Mouse (Mus musculus): ENCODE data around the gene Ddr1. TPM values are rescaled to one million over a fixed set of nuclear protein-coding genes. Genes with fewer than 3 reads are reported as not detected.

Ddr1 gene
- polyA plus RNA-seq, 1 experiment from 2014 or later, result 38.2 TPM

DNA sequence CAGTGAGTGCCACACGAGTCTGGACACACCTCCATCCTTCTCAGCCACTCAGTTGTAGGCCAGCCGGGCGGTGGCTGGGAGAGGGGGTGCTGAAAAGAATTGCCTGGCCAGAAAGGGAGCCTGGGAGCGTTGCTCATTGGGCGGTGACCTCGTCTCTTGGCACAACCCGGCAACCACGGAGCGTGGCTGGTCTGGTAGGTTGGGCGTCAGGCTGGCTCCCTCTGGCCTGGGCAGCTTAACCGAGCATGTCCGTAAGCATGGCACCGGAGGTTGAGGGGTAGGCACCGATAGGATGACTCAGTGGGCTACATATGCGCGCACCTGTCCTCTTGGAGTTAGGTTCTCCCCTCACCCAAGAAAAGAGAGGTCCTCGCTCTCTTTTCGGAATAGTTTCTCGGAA is 4.5 kb downstream of the Ddr1 start:
- Histone ChIP-seq H3K4me2 (peak overlapping the region; percentile 83), H3K4me1 (ENCODE audit: insufficient read depth) (peaks cover 36% of the 10 kb centered on the region)

DNA sequence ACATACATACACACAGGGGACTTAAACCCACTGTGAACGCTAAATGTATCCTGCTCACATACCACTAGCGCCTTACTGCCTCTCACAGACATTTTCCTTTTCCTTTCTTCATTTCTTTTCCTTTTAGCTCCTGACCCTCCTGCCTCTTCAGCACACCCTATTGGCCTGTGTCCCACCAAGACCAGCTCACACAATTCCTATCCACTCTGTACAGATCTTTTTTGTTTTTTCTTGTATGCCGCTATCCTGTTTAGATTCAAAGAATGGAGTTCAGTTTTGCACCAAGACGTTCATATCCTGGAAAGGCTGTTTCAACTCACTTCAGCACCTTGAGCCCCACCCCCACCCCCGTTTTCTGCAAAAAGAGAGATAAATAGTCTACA is 5.9 kb downstream of the Ddr1 start:
- Histone ChIP-seq H3K4me3 (ENCODE audit: low read depth, low read length) (peak overlapping the region; percentile 34), H3K4me2 (peak overlapping the region; percentile 72), H3K27me3 (ENCODE audit: insufficient read depth, low read length) (no peaks in the 10 kb centered on the region; the same call in 1 of the 2 replicates), H3K36me3 (ENCODE audit: insufficient read depth) (peaks cover 12% of the 10 kb centered on the region; the same call in 1 of the 2 replicates), H3K9ac (peak overlapping the region; percentile 54; the same call in 1 of the 2 replicates), H3K9me3 (ENCODE audit: low read depth, low read length) (peaks cover 4% of the 10 kb centered on the region; the same call in 1 of the 2 replicates), H3K4me1 (ENCODE audit: insufficient read depth) (peaks cover 31% of the 10 kb centered on the region), H3K27ac (ENCODE audit: low read depth) (peak overlapping the region; percentile 88)
- peak; percentile 31 for DNase-seq
- TF ChIP-seq CTCF (IDR thresholded peaks at IDR 0.05; ENCODE audit: low read depth), result no peak
- 31% methylated on average over 5 of the region's 5 CpGs for WGBS
- ATAC-seq (ENCODE audit: insufficient read depth), result no peak

More for the DNA sequence above, 4.5 kb downstream of the Ddr1 start:
- Histone ChIP-seq H3K9ac (peak overlapping the region; percentile 75), H3K9me3 (ENCODE audit: low read depth, low read length) (peaks cover 4% of the 10 kb centered on the region; the same call in 1 of the 2 replicates), H3K4me3 (ENCODE audit: low read depth, low read length) (peak overlapping the region; percentile 61), H3K36me3 (ENCODE audit: insufficient read depth) (peaks cover 9% of the 10 kb centered on the region; the same call in 1 of the 2 replicates), H3K27ac (ENCODE audit: low read depth) (peak overlapping the region; percentile 97), H3K27me3 (ENCODE audit: insufficient read depth, low read length) (no peaks in the 10 kb centered on the region; the same call in 1 of the 2 replicates)
- no peak for TF ChIP-seq CTCF (IDR thresholded peaks at IDR 0.05; ENCODE audit: low read depth)
- ATAC-seq (ENCODE audit: insufficient read depth) (peak; percentile 13; the same call in 1 of the 2 replicates), DNase-seq (peak; percentile 72)
- WGBS, result 1% methylated on average over 19 of the region's 19 CpGs

DNA sequence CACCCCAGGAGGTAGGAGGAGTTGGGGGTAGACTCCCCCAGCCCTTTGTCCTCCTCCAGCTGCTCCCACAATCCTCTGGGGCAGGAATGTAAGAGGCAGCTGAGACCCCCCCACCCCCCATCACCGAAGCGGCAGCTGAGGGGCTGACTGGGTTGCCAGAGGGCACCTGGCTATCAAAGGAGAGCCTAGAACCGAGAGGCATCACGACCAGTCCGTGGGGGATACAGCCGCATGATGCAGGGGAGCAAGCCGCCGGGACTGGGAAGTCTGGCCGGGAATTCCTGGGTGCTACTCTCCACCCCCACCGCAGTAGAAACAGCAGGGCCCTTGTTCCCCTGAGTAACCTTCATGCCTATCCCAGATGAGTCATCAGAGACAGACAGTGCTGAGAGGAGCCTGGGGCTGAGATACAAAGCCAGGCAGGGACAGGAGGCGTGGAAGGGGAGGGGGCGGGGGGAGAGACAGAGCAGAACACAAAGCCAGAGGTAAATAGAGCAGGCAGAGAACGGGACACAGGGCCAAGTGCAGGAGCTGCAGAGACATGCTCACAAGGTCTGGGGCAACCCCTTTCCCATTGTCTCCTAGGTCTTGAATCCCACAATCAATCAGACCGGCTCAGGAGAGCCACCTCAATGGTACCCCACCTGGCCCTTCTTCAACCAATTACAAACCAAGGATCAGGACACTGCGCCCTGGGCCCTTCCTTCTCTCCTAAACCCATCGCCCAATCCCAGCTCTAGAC is 6.5 kb downstream of the Ddr1 start:
- peaks cover 31% of the 10 kb centered on the region for H3K4me1 ChIP-seq (ENCODE audit: insufficient read depth)
- DNase-seq, result peak; percentile 39

DNA sequence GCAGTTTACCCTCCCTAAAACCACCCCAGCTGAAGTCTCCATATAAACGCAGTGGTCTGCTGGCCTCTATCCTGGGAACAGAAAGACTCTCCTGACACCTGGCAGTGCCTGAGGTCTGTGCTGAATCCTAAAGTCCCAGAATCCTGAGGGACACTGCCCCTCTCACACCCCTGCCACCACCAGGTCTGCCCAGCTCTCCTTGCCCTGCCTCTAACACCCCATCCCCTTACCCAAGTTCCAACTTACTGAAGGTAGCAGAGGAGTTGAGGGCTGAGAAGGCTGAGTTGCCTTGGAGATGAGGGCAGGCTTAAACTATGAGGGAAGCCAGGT is 7.0 kb downstream of the Ddr1 start:
- peaks cover 4% of the 10 kb centered on the region; the same call in 1 of the 2 replicates for H3K9me3 ChIP-seq (ENCODE audit: low read depth, low read length)
- peaks cover 22% of the 10 kb centered on the region for H3K36me3 ChIP-seq (ENCODE audit: insufficient read depth)
- H3K27me3 ChIP-seq (ENCODE audit: insufficient read depth, low read length), result no peaks in the 10 kb centered on the region; the same call in 1 of the 2 replicates
- H3K4me2 ChIP-seq, result peak overlapping the region; percentile 72
- no peak for TF ChIP-seq CTCF (IDR thresholded peaks at IDR 0.05; ENCODE audit: low read depth)
- peak overlapping the region; percentile 54 for H3K9ac ChIP-seq
- no peak for DNase-seq
- ATAC-seq (ENCODE audit: insufficient read depth), result no peak
- H3K4me3 ChIP-seq (ENCODE audit: low read depth, low read length), result peak overlapping the region; percentile 34
- WGBS, result 9% methylated on average over 1 of the region's 1 CpGs
- peaks cover 27% of the 10 kb centered on the region for H3K4me1 ChIP-seq (ENCODE audit: insufficient read depth)
- H3K27ac ChIP-seq (ENCODE audit: low read depth), result peak overlapping the region; percentile 88

More for the DNA sequence above, 6.5 kb downstream of the Ddr1 start:
- Histone ChIP-seq H3K27ac (ENCODE audit: low read depth) (peak overlapping the region; percentile 88), H3K4me2 (peak overlapping the region; percentile 72), H3K4me3 (ENCODE audit: low read depth, low read length) (peak overlapping the region; percentile 34), H3K9ac (peak overlapping the region; percentile 54), H3K9me3 (ENCODE audit: low read depth, low read length) (peaks cover 4% of the 10 kb centered on the region; the same call in 1 of the 2 replicates), H3K27me3 (ENCODE audit: insufficient read depth, low read length) (no peaks in the 10 kb centered on the region; the same call in 1 of the 2 replicates), H3K36me3 (ENCODE audit: insufficient read depth) (peaks cover 17% of the 10 kb centered on the region)
- WGBS, result 9% methylated on average over 16 of the region's 16 CpGs
- ATAC-seq (ENCODE audit: insufficient read depth), result peak; percentile 37
- no peak for TF ChIP-seq CTCF (IDR thresholded peaks at IDR 0.05; ENCODE audit: low read depth)

DNA sequence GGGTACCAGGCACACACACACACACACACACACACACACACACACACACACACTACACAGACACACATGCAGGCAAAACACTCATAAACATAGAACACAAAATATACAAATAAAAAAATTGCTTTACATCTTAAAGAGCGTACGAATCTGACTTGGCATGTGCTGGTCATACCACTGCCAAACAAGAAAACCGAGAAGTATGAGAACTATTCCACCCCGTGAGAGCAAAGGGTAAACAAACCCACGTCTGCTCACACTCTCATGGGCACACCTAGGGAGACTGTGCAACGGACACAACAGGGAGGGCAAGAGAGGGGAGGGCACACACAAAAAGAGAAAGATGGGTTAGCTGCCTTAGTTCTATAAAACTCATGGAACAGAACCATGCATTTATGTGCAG is 7.7 kb downstream of the Ddr1 start:
- peaks cover 29% of the 10 kb centered on the region for H3K36me3 ChIP-seq (ENCODE audit: insufficient read depth)
- H3K4me3 ChIP-seq (ENCODE audit: low read depth, low read length), result peak overlapping the region; percentile 6; the same call in 1 of the 2 replicates
- peaks cover 4% of the 10 kb centered on the region; the same call in 1 of the 2 replicates for H3K9me3 ChIP-seq (ENCODE audit: low read depth, low read length)
- 23% methylated on average over 6 of the region's 6 CpGs for WGBS
- H3K9ac ChIP-seq, result peak overlapping the region; percentile 54
- peak overlapping the region; percentile 72 for H3K4me2 ChIP-seq
- H3K27ac ChIP-seq (ENCODE audit: low read depth), result peak overlapping the region; percentile 36; the same call in 1 of the 2 replicates
- TF ChIP-seq CTCF (IDR thresholded peaks at IDR 0.05; ENCODE audit: low read depth), result no peak
- DNase-seq (peak; percentile 9), ATAC-seq (ENCODE audit: insufficient read depth) (no peak)
- H3K4me1 ChIP-seq (ENCODE audit: insufficient read depth), result peaks cover 20% of the 10 kb centered on the region; the same call in 1 of the 2 replicates
- H3K27me3 ChIP-seq (ENCODE audit: insufficient read depth, low read length), result no peaks in the 10 kb centered on the region; the same call in 1 of the 2 replicates

DNA sequence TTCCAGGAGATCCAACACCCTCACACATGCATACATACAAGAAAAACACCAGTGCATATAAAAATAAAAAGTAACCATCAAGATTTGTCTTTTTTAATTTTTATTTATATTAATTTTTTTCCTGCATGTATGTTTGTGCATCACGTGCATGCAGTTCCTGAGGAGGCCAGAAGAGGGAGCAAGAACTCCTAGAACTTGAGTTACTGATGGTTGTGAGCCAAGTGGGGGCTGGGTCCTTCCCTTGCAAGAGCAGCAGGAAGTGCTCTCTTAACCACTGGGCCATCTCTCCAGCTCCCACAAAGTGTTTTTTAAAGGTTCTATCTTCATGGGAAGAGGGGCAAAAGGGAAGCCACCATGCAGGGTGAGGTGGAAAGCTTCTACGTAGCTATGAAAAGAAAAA is 9.1 kb downstream of the Ddr1 start:
- Histone ChIP-seq H3K9ac (no peak overlapping the region), H3K9me3 (ENCODE audit: low read depth, low read length) (peaks cover 4% of the 10 kb centered on the region; the same call in 1 of the 2 replicates), H3K27ac (ENCODE audit: low read depth) (no peak overlapping the region), H3K36me3 (ENCODE audit: insufficient read depth) (peaks cover 43% of the 10 kb centered on the region), H3K4me1 (ENCODE audit: insufficient read depth) (peaks cover 19% of the 10 kb centered on the region; the same call in 1 of the 2 replicates), H3K4me3 (ENCODE audit: low read depth, low read length) (no peak overlapping the region), H3K4me2 (no peak overlapping the region), H3K27me3 (ENCODE audit: insufficient read depth, low read length) (no peaks in the 10 kb centered on the region; the same call in 1 of the 2 replicates)
- 97% methylated on average over 2 of the region's 2 CpGs for WGBS
- TF ChIP-seq CTCF (IDR thresholded peaks at IDR 0.05; ENCODE audit: low read depth), result peak; percentile 61
- ATAC-seq (ENCODE audit: insufficient read depth), result no peak
- DNase-seq, result peak; percentile 75

DNA sequence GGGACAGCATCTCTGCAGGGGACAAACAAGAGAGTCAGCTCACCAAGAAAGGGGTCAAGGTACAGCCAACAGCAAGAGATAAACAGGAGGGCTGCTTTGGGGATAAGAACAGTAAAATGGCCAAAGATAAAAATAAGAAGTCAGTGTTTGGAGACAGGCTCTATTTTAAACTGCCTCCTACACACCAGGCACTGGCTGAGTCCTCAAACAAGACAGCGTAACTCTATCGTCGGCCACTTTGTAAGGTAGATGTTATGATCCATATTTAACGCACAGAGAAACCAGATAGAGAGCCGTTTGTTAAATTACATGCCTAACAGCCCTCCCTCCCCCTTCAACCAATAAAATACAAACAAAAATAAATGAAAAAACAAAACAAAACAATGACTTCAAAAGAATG is 10.5 kb downstream of the Ddr1 start:
- no peak overlapping the region for H3K4me2 ChIP-seq
- peaks cover 4% of the 10 kb centered on the region; the same call in 1 of the 2 replicates for H3K9me3 ChIP-seq (ENCODE audit: low read depth, low read length)
- no peak overlapping the region for H3K4me3 ChIP-seq (ENCODE audit: low read depth, low read length)
- no peak overlapping the region for H3K27ac ChIP-seq (ENCODE audit: low read depth)
- H3K36me3 ChIP-seq (ENCODE audit: insufficient read depth), result peaks cover 55% of the 10 kb centered on the region
- H3K27me3 ChIP-seq (ENCODE audit: insufficient read depth, low read length), result no peaks in the 10 kb centered on the region
- 84% methylated on average over 5 of the region's 5 CpGs for WGBS
- peaks cover 15% of the 10 kb centered on the region; the same call in 1 of the 2 replicates for H3K4me1 ChIP-seq (ENCODE audit: insufficient read depth)
- TF ChIP-seq CTCF (IDR thresholded peaks at IDR 0.05; ENCODE audit: low read depth), result no peak
- DNase-seq (no peak), ATAC-seq (ENCODE audit: insufficient read depth) (no peak)
- H3K9ac ChIP-seq, result no peak overlapping the region
